Comparison of ENCODE assay signal across 8 mouse cellular contexts in genomic region chr10:63065988-63066387, GRCm38 (mm10). TPM values are rescaled to one million over a fixed set of nuclear protein-coding genes. Genes with fewer than 3 reads are reported as not detected.
A peak's percentile ranks its signal among the peaks of the same experiment; 100 is the strongest.
DNase-seq lines count a peak whose midpoint lies in the region; ATAC-seq lines count a peak whose summit lies in the region.

No protein-coding gene starts in this region.

- H3K9me3 ChIP-seq in hindbrain, embryonic 15.5 days, result no peaks in the 10 kb centered on the region

- no peaks in the 10 kb centered on the region for H3K36me3 ChIP-seq in hindbrain, embryonic 15.5 days

- H3K27me3 ChIP-seq in hindbrain, embryonic 15.5 days, result no peaks in the 10 kb centered on the region

- no peak overlapping the region for H3K4me2 ChIP-seq in hindbrain, embryonic 15.5 days

- no peak overlapping the region for H3K27ac ChIP-seq in hindbrain, embryonic 15.5 days (replicated peaks)

- 8% methylated on average over 5 of the region's 5 CpGs for WGBS in hindbrain, embryonic 15.5 days

- no peaks in the 10 kb centered on the region for H3K4me1 ChIP-seq in hindbrain, embryonic 15.5 days (replicated peaks)

- peak; percentile 79 for DNase-seq in MN1 (ENCODE audit: low spot score)
- DNase-seq in cerebellum, adult 8-10 months, result peak; percentile 84
- peak; percentile 28 to 88 for DNase-seq in frontal cortex, adult 2 months (ENCODE audit: extremely low spot score in 1 of 2, low spot score in 1 of 2)
- DNase-seq in layer of hippocampus, postnatal 25 days (ENCODE audit: extremely low spot score in 1 of 2, low spot score in 1 of 2), result peak; percentile 58 to 86
- peak; percentile 79 to 86 for DNase-seq in right cerebral cortex, postnatal 10 days (ENCODE audit: low spot score in 2 of 2)
- peak; percentile 80 for DNase-seq in urinary bladder, postnatal 14 days (ENCODE audit: low spot score)

- no peak overlapping the region for H3K4me3 ChIP-seq in hindbrain, embryonic 15.5 days

- H3K9ac ChIP-seq in hindbrain, embryonic 15.5 days, result no peak overlapping the region

- ATAC-seq in hindbrain, embryonic 15.5 days (ENCODE audit: low FRiP score, low read depth), result peak; percentile 86
- peak; percentile 82 for ATAC-seq in megakaryocyte, adult 5-6 weeks (ENCODE audit: poor library complexity, severe bottlenecking)

RNA-seq across cellular contexts. Expression of gene Pbld1, which starts 6.0 kb away (rescaled TPM):
- polyA plus RNA-seq in frontal cortex, adult 2 months (2012; rRNA removed), result 0.27 and 0.96 TPM in 2 replicates
- 0.91 and 1.2 TPM in 2 replicates for polyA plus RNA-seq in hindbrain, embryonic 15.5 days (2015; fragmentation: Nextera tagmentation; extraction: Ambion mirVana)
- under 1 TPM; 0.30 to 0.31 TPM for total RNA-seq in layer of hippocampus, postnatal 25 days (2021)
- 3.8 and 5.2 TPM in 2 replicates for total RNA-seq in megakaryocyte, adult 5-6 weeks (2015)
- 1.7 and 2.0 TPM in 2 replicates for total RNA-seq in megakaryocyte, adult 5-6 weeks (2017)

RNA-seq across cellular contexts. Expression of gene Atoh7, which starts 33.5 kb away (rescaled TPM):
- polyA plus RNA-seq in frontal cortex, adult 2 months (2012; rRNA removed), result 2.2 and 2.4 TPM in 2 replicates
- 8.5 and 15.0 TPM in 2 replicates for polyA plus RNA-seq in hindbrain, embryonic 15.5 days (2015; fragmentation: Nextera tagmentation; extraction: Ambion mirVana)
- 1 to 10 TPM; 1.4 to 1.6 TPM for total RNA-seq in layer of hippocampus, postnatal 25 days (2021)
- not detected in 2 replicates for total RNA-seq in megakaryocyte, adult 5-6 weeks (2015)
- not detected in 2 replicates for total RNA-seq in megakaryocyte, adult 5-6 weeks (2017)

RNA-seq across cellular contexts. Expression of gene Pbld2, which starts 41.9 kb away (rescaled TPM):
- 3.0 and 3.5 TPM in 2 replicates for polyA plus RNA-seq in frontal cortex, adult 2 months (2012; rRNA removed)
- polyA plus RNA-seq in hindbrain, embryonic 15.5 days (2015; fragmentation: Nextera tagmentation; extraction: Ambion mirVana), result 0.35 and 0.93 TPM in 2 replicates
- 1 to 10 TPM; 1.3 to 1.6 TPM for total RNA-seq in layer of hippocampus, postnatal 25 days (2021)
- not detected in 2 replicates for total RNA-seq in megakaryocyte, adult 5-6 weeks (2015)
- total RNA-seq in megakaryocyte, adult 5-6 weeks (2017), result not detected in 2 replicates

RNA-seq across cellular contexts. Expression of gene Hnrnph3, which starts 42.0 kb away (rescaled TPM):
- polyA plus RNA-seq in frontal cortex, adult 2 months (2012; rRNA removed), result 101 and 114 TPM in 2 replicates
- 134 and 141 TPM in 2 replicates for polyA plus RNA-seq in hindbrain, embryonic 15.5 days (2015; fragmentation: Nextera tagmentation; extraction: Ambion mirVana)
- 10 to 100 TPM; 40.8 to 53.7 TPM for total RNA-seq in layer of hippocampus, postnatal 25 days (2021)
- total RNA-seq in megakaryocyte, adult 5-6 weeks (2015), result 23.4 and 28.8 TPM in 2 replicates
- total RNA-seq in megakaryocyte, adult 5-6 weeks (2017), result 31.2 and 34.4 TPM in 2 replicates
